24 mouse cellular contexts compared by ENCODE assay signal in the genomic region with DNA sequence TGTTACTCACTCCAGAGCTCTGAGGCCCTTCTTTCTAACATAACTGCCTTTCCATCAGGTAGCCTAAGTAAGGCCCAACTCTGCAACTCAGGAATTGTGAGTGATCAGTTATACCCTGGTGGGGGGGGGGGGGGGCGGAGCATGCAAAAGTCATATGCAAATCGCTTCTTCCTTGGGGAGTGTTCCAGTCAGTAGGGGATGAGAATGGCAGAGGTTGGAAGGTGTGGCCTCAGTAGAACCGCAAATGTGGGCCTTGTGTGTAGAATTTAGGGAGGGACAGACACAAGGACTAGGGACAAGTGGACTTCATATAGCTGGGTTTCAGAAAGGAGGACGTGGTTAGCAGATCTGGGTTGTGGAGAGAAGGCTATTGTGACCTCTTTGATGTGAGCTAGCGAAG. TPM values are rescaled to one million over a fixed set of nuclear protein-coding genes. Genes with fewer than 3 reads are reported as not detected.
"Had no signal": no experiment of that assay in that cellular context is flagged by ENCODE, and none has a peak within 500 bp of the region (broad histone marks: within the 10 kb centered on the region; RNA-seq: fewer than 3 reads in every experiment).

No protein-coding gene starts in this region.

- H3K4me3 ChIP-seq: heart, adult 2 months; heart, embryonic 13.5 days; heart, embryonic 15.5 days; hindbrain, embryonic 13.5 days; hindbrain, embryonic 15.5 days; kidney, embryonic 15.5 days; left cerebral cortex, adult 2 months; limb, embryonic 13.5 days; limb, embryonic 15.5 days; liver, embryonic 12.5 days had no signal

- H3K4me1 ChIP-seq: heart, embryonic 13.5 days; heart, embryonic 15.5 days; limb, embryonic 15.5 days had no signal

- H3K27me3 ChIP-seq: hindbrain, embryonic 13.5 days; hindbrain, embryonic 15.5 days; kidney, embryonic 15.5 days; liver, embryonic 12.5 days had no signal

- H3K27ac ChIP-seq: heart, adult 2 months; heart, embryonic 13.5 days; heart, embryonic 15.5 days; hindbrain, embryonic 13.5 days; hindbrain, embryonic 15.5 days; hindbrain, postnatal 0 days; kidney, embryonic 15.5 days; kidney, postnatal 0 days; left cerebral cortex, adult 2 months; limb, embryonic 13.5 days; limb, embryonic 15.5 days; liver, embryonic 12.5 days; liver, embryonic 14.5 days had no signal

- H3K9ac ChIP-seq: heart, embryonic 13.5 days; heart, embryonic 15.5 days; hindbrain, embryonic 13.5 days; hindbrain, embryonic 15.5 days; kidney, embryonic 15.5 days; limb, embryonic 13.5 days; limb, embryonic 15.5 days; liver, embryonic 12.5 days; liver, embryonic 14.5 days had no signal

- H3K36me3 ChIP-seq: heart, embryonic 13.5 days; heart, embryonic 15.5 days; hindbrain, embryonic 13.5 days; hindbrain, embryonic 15.5 days; kidney, embryonic 15.5 days; limb, embryonic 13.5 days; limb, embryonic 15.5 days; liver, embryonic 12.5 days had no signal

- H3K9me3 ChIP-seq: heart, embryonic 13.5 days; heart, embryonic 15.5 days; hindbrain, embryonic 15.5 days; kidney, embryonic 15.5 days; limb, embryonic 13.5 days; limb, embryonic 15.5 days; liver, embryonic 12.5 days had no signal

- DNase-seq: gastrocnemius, postnatal 10 days; gastrocnemius, postnatal 25 days; heart, adult 2 months; heart, postnatal 14 days; heart, postnatal 36 days; kidney, adult 11 months; kidney, adult 2 months; kidney, adult 9 months; kidney, postnatal 14 days; kidney, postnatal 36 days had no signal

RNA-seq across cellular contexts. Expression of a gene that starts 23.3 kb away (rescaled TPM):
- total RNA-seq: gastrocnemius, postnatal 25 days had no signal
- polyA plus RNA-seq: hindbrain, embryonic 11.5 days; kidney, embryonic 15.5 days; limb, embryonic 11.5 days; limb, embryonic 15.5 days had no signal
